Mouse (Mus musculus) layer of hippocampus, adult 2 months (tissue): ENCODE measurements around the gene Fam124b. TPM values are rescaled to one million over a fixed set of nuclear protein-coding genes. Genes with fewer than 3 reads are reported as not detected.
A peak's percentile ranks its signal among the peaks of the same experiment; 100 is the strongest.

ENCODE experiments used
- DNase-seq, 2 experiments: peaks; one replicate each; pipeline ENCODE4 v3.0.0; 2022; ENCODE audit warnings: low spot score in 2 of 2
- H3K27ac ChIP-seq: fragments of 200-600 bp; 2 replicates; pipeline ENCODE4 v1.8.1; 2022
- H3K4me3 ChIP-seq: fragments of 200-600 bp; 2 replicates; pipeline ENCODE4 v1.8.1; 2022; ENCODE audit warnings: mild to moderate bottlenecking
- CTCF ChIP-seq: fragments of 200-600 bp; conservative IDR thresholded peaks from 2 replicates; pipeline ENCODE4 v1.8.1; 2022; ENCODE audit warnings: antibody characterized with exemption, mild to moderate bottlenecking, moderate library complexity
- long read RNA-seq, 2 experiments: library from polyadenylated mRNA; stranded (forward); transcript quantifications; one replicate each; pipeline ENCODE4 v2.0.0; 2021; ENCODE audit warnings: borderline mapping rate in 2 of 2
- total RNA-seq, 2 experiments: library from RNA; stranded (reverse); gene quantifications; 2 replicates each; pipeline ENCODE4 v1.2.3; 2021

The Fam124b gene
- under 1 TPM; 0.39 to 0.46 TPM for total RNA-seq
- long read RNA-seq, experiment 1, partial matches to known transcripts: 0 of 1 reads
- long read RNA-seq, experiment 1, other reads (novel, unspliced or antisense): 0 of 1 reads
- long read RNA-seq, experiment 2: 0 reads

- Histone ChIP-seq H3K27ac (no peak within 1 kb of the TSS), H3K4me3 (no peak within 1 kb of the TSS)
- no peak for TF ChIP-seq CTCF
- no peak for DNase-seq
These were observed at the start of gene Fam124b for GRCm38 (mm10) chr1:80218268-80218667. Gene Fam124b (minus strand): TSS chr1:80218473.

GRCm38 (mm10) chr1:80260443-80260842 lies 42.2 kb upstream of the Fam124b start:
- no peak for TF ChIP-seq CTCF
- DNase-seq: peak; percentile 13 to 15
- no peak overlapping the region for H3K27ac ChIP-seq

GRCm38 (mm10) chr1:80258632-80259031 lies 40.4 kb upstream of the Fam124b start:
- no peak overlapping the region for H3K4me3 ChIP-seq
- TF ChIP-seq CTCF: no peak
- DNase-seq: no peak

More at GRCm38 (mm10) chr1:80260443-80260842, 42.2 kb upstream of the Fam124b start:
- H3K4me3 ChIP-seq: no peak overlapping the region

GRCm38 (mm10) chr1:80253309-80253708 lies 35.0 kb upstream of the Fam124b start:
- no peak for DNase-seq
- TF ChIP-seq CTCF: no peak
- H3K27ac ChIP-seq: no peak overlapping the region
- no peak overlapping the region for H3K4me3 ChIP-seq

More at GRCm38 (mm10) chr1:80258632-80259031, 40.4 kb upstream of the Fam124b start:
- no peak overlapping the region for H3K27ac ChIP-seq

- TF ChIP-seq CTCF: no peak
- DNase-seq: no peak
- Histone ChIP-seq H3K27ac (no peak overlapping the region), H3K4me3 (no peak overlapping the region)
These were observed 32.0 kb upstream of the Fam124b start for GRCm38 (mm10) chr1:80250247-80250646.

GRCm38 (mm10) chr1:80247131-80247530 lies 28.9 kb upstream of the Fam124b start:
- no peak overlapping the region for H3K27ac ChIP-seq
- no peak for TF ChIP-seq CTCF
- DNase-seq: no peak

GRCm38 (mm10) chr1:80244123-80244522 lies 25.9 kb upstream of the Fam124b start:
- no peak overlapping the region for H3K4me3 ChIP-seq
- no peak for DNase-seq
- H3K27ac ChIP-seq: no peak overlapping the region
- TF ChIP-seq CTCF: peak; percentile 57

More at GRCm38 (mm10) chr1:80247131-80247530, 28.9 kb upstream of the Fam124b start:
- H3K4me3 ChIP-seq: no peak overlapping the region

- TF ChIP-seq CTCF: no peak
These were observed 23.3 kb upstream of the Fam124b start for GRCm38 (mm10) chr1:80241579-80241978.

GRCm38 (mm10) chr1:80240017-80240660 lies 21.9 kb upstream of the Fam124b start:
- no peak for DNase-seq
- TF ChIP-seq CTCF: no peak
- Histone ChIP-seq H3K27ac (no peak overlapping the region), H3K4me3 (no peak overlapping the region)

More at GRCm38 (mm10) chr1:80241579-80241978, 23.3 kb upstream of the Fam124b start:
- Histone ChIP-seq H3K27ac (no peak overlapping the region), H3K4me3 (no peak overlapping the region)
- no peak for DNase-seq

- DNase-seq: no peak
- Histone ChIP-seq H3K4me3 (no peak overlapping the region), H3K27ac (no peak overlapping the region)
- no peak for TF ChIP-seq CTCF
These were observed 21.2 kb upstream of the Fam124b start for GRCm38 (mm10) chr1:80239481-80239880.

- Histone ChIP-seq H3K27ac (peak overlapping the region; percentile 39; the same call in 1 of the 2 replicates), H3K4me3 (no peak overlapping the region)
- no peak for TF ChIP-seq CTCF
- DNase-seq: no peak
These were observed 18.9 kb upstream of the Fam124b start for GRCm38 (mm10) chr1:80236951-80237702.

GRCm38 (mm10) chr1:80236126-80236525 lies 17.9 kb upstream of the Fam124b start:
- no peak overlapping the region for H3K4me3 ChIP-seq
- no peak for DNase-seq
- TF ChIP-seq CTCF: no peak
- no peak overlapping the region for H3K27ac ChIP-seq

GRCm38 (mm10) chr1:80230612-80231011 lies 12.3 kb upstream of the Fam124b start:
- H3K4me3 ChIP-seq: no peak overlapping the region
- no peak overlapping the region for H3K27ac ChIP-seq
- TF ChIP-seq CTCF: peak; percentile 63
- DNase-seq: no peak
